Mouse (Mus musculus) adrenal gland, adult 2 months (tissue): ENCODE data around the gene Olfr851. TPM values are rescaled to one million over a fixed set of nuclear protein-coding genes. Genes with fewer than 3 reads are reported as not detected.

ENCODE experiments used
- DNase-seq: peaks from one replicate; pipeline ENCODE4 v3.0.0; 2021
- long read RNA-seq: library from polyadenylated mRNA; stranded (forward); transcript quantifications from one replicate; pipeline ENCODE4 v2.0.0, GENCODE M21; 2021
- polyA plus RNA-seq: library from polyadenylated mRNA; depleted of rRNA; stranded (reverse); fragments of >200 nt; gene quantifications from 2 replicates; pipeline ENCODE4 v1.2.3, GENCODE M21; 2012; rRNA removed
- total RNA-seq, 2 experiments: library from RNA; stranded (reverse); gene quantifications; 2 replicates each; pipeline ENCODE4 v1.2.3; 2021

Gene Olfr851
- total RNA-seq (not detected), polyA plus RNA-seq (not detected in 2 replicates)
- long read RNA-seq: 0 reads

- no peak for DNase-seq
Observed at GRCm38 (mm10) chr9:19492995-19493394, at the start of gene Olfr851. Gene Olfr851 (plus strand): TSS chr9:19493295.

- DNase-seq: no peak
Observed at GRCm38 (mm10) chr9:19478148-19478547, 14.9 kb upstream of the Olfr851 start, which contains the start of gene Olfr850. Gene Olfr850 (minus strand): TSS chr9:19478248.

DNA sequence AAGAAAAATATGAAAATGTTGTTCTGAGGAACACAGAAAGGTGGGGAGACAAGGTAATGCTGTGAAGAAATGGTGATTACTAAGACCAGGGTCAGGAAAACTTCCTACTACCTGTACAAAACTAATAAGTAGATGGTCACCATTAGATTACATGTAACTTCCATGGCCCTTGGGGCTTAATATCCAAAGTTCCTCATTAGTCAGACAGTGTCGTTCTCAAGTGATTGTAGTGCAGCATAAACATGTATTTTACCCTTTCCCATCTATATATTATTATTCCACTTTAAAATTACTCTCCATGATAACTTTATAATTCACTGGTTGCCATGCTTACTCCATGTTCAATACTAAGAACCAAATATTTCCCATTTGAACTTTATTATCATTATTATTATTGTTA, 47.9 kb downstream of the Olfr851 start, which contains the start of gene Olfr853:
Gene Olfr853 (minus strand): TSS at position 101 of the 400 bp plus-strand sequence.
- no peak for DNase-seq

Other genes with a start within 250 kb of the Olfr851 start
- gene Olfr843, start 241.3 kb upstream of the Olfr851 start, total RNA-seq: not detected
- not detected in 2 replicates for gene Olfr843, start 241.3 kb upstream of the Olfr851 start, polyA plus RNA-seq
- gene Olfr844, start 176.9 kb upstream of the Olfr851 start, total RNA-seq: not detected
- gene Olfr844, start 176.9 kb upstream of the Olfr851 start, polyA plus RNA-seq: not detected in 2 replicates
- not detected for gene Olfr845, start 156.8 kb upstream of the Olfr851 start, total RNA-seq
- gene Olfr845, start 156.8 kb upstream of the Olfr851 start, polyA plus RNA-seq: not detected in 2 replicates
- not detected for gene Olfr846, start 129.3 kb upstream of the Olfr851 start, total RNA-seq
- gene Olfr846, start 129.3 kb upstream of the Olfr851 start, polyA plus RNA-seq: not detected in 2 replicates
- not detected for gene Olfr847, start 114.6 kb upstream of the Olfr851 start, total RNA-seq
- gene Olfr847, start 114.6 kb upstream of the Olfr851 start, polyA plus RNA-seq: not detected in 2 replicates
- gene Olfr849, start 53.0 kb upstream of the Olfr851 start, total RNA-seq: not detected
- not detected in 2 replicates for gene Olfr849, start 53.0 kb upstream of the Olfr851 start, polyA plus RNA-seq
- gene Olfr850, start 15.0 kb upstream of the Olfr851 start, total RNA-seq: not detected
- gene Olfr850, start 15.0 kb upstream of the Olfr851 start, polyA plus RNA-seq: not detected in 2 replicates
- gene Olfr853, start 47.8 kb downstream of the Olfr851 start, total RNA-seq: not detected
- not detected in 2 replicates for gene Olfr853, start 47.8 kb downstream of the Olfr851 start, polyA plus RNA-seq
- not detected for gene Olfr854, start 74.1 kb downstream of the Olfr851 start, total RNA-seq
- gene Olfr854, start 74.1 kb downstream of the Olfr851 start, polyA plus RNA-seq: not detected in 2 replicates
- gene Olfr855, start 89.3 kb downstream of the Olfr851 start, total RNA-seq: not detected
- gene Olfr855, start 89.3 kb downstream of the Olfr851 start, polyA plus RNA-seq: not detected in 2 replicates
- gene Zfp317, start 128.8 kb downstream of the Olfr851 start, total RNA-seq: 10 to 100 TPM; 18.2 to 25.2 TPM
- 2.0 and 2.3 TPM in 2 replicates for gene Zfp317, start 128.8 kb downstream of the Olfr851 start, polyA plus RNA-seq
- not detected for gene Olfr857, start 216.1 kb downstream of the Olfr851 start, total RNA-seq
- gene Olfr857, start 216.1 kb downstream of the Olfr851 start, polyA plus RNA-seq: not detected in 2 replicates